Mouse (Mus musculus) ES-E14 (cell line): ENCODE measurements at regions not wholly inside any gene's neighbourhood (a gene's known extent, or its start where the extent isn't known, plus 50 kb on each side); places are given as distances from the start of the nearest gene placed in this dataset.
A peak's percentile ranks its signal among the peaks of the same experiment; 100 is the strongest.

Source experiments
- DNase-seq: peaks from one replicate; pipeline ENCODE4 v3.0.0-alpha.2; 2013; ENCODE audit warnings: low read depth, low spot score
- H3K27ac ChIP-seq: 2 replicates; pipeline ENCODE4 v1.5.1; 2012; ENCODE audit warnings: low read depth, mild to moderate bottlenecking, low read length, moderate library complexity, mixed read lengths; ENCODE audit not compliant: poor library complexity, insufficient read depth, severe bottlenecking
- H3K36me3 ChIP-seq: 2 replicates; pipeline ENCODE4 v1.6.1; 2012; ENCODE audit warnings: mild to moderate bottlenecking, low read length, moderate library complexity, mixed read lengths; ENCODE audit not compliant: control insufficient read depth, poor library complexity, insufficient read depth, severe bottlenecking
- H3K4me1 ChIP-seq, 2 experiments: fragments of 150-350 bp in 1 of 2; sonication (generic) in 1 of 2; 2 replicates each; pipeline ENCODE4 v1.6.1; 2012; ENCODE audit warnings: low read length in 2 of 2, mild to moderate bottlenecking in 1 of 2, mixed read lengths in 1 of 2; ENCODE audit not compliant: control insufficient read depth in 2 of 2, insufficient read depth in 2 of 2, poor library complexity in 1 of 2
- H3K4me3 ChIP-seq, 2 experiments: fragments of 150-350 bp in 1 of 2; sonication (generic) in 1 of 2; 2 replicates each; pipeline ENCODE4 v1.5.1; 2012; ENCODE audit warnings: low read length in 2 of 2, low read depth in 1 of 2, mild to moderate bottlenecking in 1 of 2, mixed read lengths in 1 of 2; ENCODE audit not compliant: insufficient read depth in 1 of 2, poor library complexity in 1 of 2, severe bottlenecking in 1 of 2
- H3K9ac ChIP-seq: 2 replicates; pipeline ENCODE4 v1.6.1; 2012; ENCODE audit warnings: low read depth, mild to moderate bottlenecking, low read length, mixed read lengths; ENCODE audit not compliant: poor library complexity, insufficient read depth, severe bottlenecking
- H3K9me3 ChIP-seq: fragments of 150-350 bp; sonication (generic); 2 replicates; pipeline ENCODE4 v1.6.1; 2012; ENCODE audit warnings: low read depth, mild to moderate bottlenecking, low read length; ENCODE audit not compliant: control insufficient read depth, insufficient read depth
- CHD2 ChIP-seq: IDR thresholded peaks from 2 replicates; pipeline ENCODE4 v1.6.1; 2014; ENCODE audit warnings: mild to moderate bottlenecking, low read depth, low read length, inconsistent platforms
- HCFC1 ChIP-seq: IDR thresholded peaks from 2 replicates; pipeline ENCODE4 v1.6.1; 2012; ENCODE audit warnings: low read length, inconsistent platforms, borderline replicate concordance; ENCODE audit not compliant: insufficient read depth
- MAFK ChIP-seq: IDR thresholded peaks from 2 replicates; pipeline ENCODE4 v1.6.1; 2014; ENCODE audit warnings: mild to moderate bottlenecking, low read depth, low read length, inconsistent platforms; ENCODE audit not compliant: insufficient read depth
- ZC3H11A ChIP-seq: IDR thresholded peaks from 2 replicates; pipeline ENCODE4 v1.6.1; 2012; ENCODE audit warnings: low read depth, mild to moderate bottlenecking, inconsistent platforms, low read length, borderline replicate concordance
- ZNF384 ChIP-seq: IDR thresholded peaks from 2 replicates; pipeline ENCODE4 v1.6.1; 2012; ENCODE audit warnings: low read depth, low read length, inconsistent platforms
- in situ Hi-C, 2 experiments: fragments of 600-800 bp; cut with MboI; formaldehyde crosslinking; loops; one replicate each; pipeline ENCODE4 v1.15.1; 2025; ENCODE audit warnings: low sequenced_read_pairs in 2 of 2, inconsistent platforms in 1 of 2; ENCODE audit not compliant: unreplicated experiment in 2 of 2

GRCm38 (mm10) chr7:118309733-118310132 lies 66.3 kb upstream of the Smg1 start:
- H3K9me3 ChIP-seq = no peaks in the 10 kb centered on the region
- H3K4me1 ChIP-seq = no peaks in the 10 kb centered on the region
- no peak for TF ChIP-seq MAFK
- TF ChIP-seq HCFC1 = no peak
- TF ChIP-seq ZC3H11A = no peak
- TF ChIP-seq ZNF384 = no peak
- no peak for TF ChIP-seq CHD2
- H3K9ac ChIP-seq = no peak overlapping the region
- H3K4me3 ChIP-seq = no peak overlapping the region
- H3K27ac ChIP-seq = no peak overlapping the region
- DNase-seq = no peak
- in situ Hi-C loops = loop anchor here (10.0 to 25.0 kb wide), 2 partner anchors 105 to 278 kb away; partner anchors contain the start of genes Tmc5 (in 1 of the 2) and Tmc7 (in 1 of the 2)
- no peaks in the 10 kb centered on the region for H3K36me3 ChIP-seq

- Histone ChIP-seq H3K9me3 (no peaks in the 10 kb centered on the region), H3K4me1 (no peaks in the 10 kb centered on the region), H3K27ac (no peak overlapping the region), H3K36me3 (no peaks in the 10 kb centered on the region), H3K9ac (no peak overlapping the region), H3K4me3 (no peak overlapping the region)
- DNase-seq = no peak
- TF ChIP-seq MAFK = no peak
- TF ChIP-seq ZNF384 = no peak
- TF ChIP-seq CHD2 = no peak
- no peak for TF ChIP-seq HCFC1
- no peak for TF ChIP-seq ZC3H11A
- in situ Hi-C loops = loop anchor here (10.0 to 25.0 kb wide), 2 partner anchors 106 to 278 kb away; partner anchors contain the start of genes Tmc5 (in 1 of the 2) and Tmc7 (in 1 of the 2)
Observed at GRCm38 (mm10) chr7:118308882-118309281, 65.4 kb upstream of the Smg1 start.

- Histone ChIP-seq H3K9me3 (no peaks in the 10 kb centered on the region), H3K4me3 (no peak overlapping the region), H3K36me3 (no peaks in the 10 kb centered on the region), H3K4me1 (no peaks in the 10 kb centered on the region), H3K9ac (no peak overlapping the region), H3K27ac (no peak overlapping the region)
- in situ Hi-C loops = loop anchor here (10.0 to 25.0 kb wide), 2 partner anchors 110 to 282 kb away; partner anchors contain the start of genes Tmc5 (in 1 of the 2) and Tmc7 (in 1 of the 2)
- TF ChIP-seq ZC3H11A (peak; percentile 93), CHD2 (no peak)
- peak; percentile 83 for DNase-seq
Observed at GRCm38 (mm10) chr7:118304812-118305211, 61.3 kb upstream of the Smg1 start.

GRCm38 (mm10) chr7:118304338-118304737 lies 60.9 kb upstream of the Smg1 start:
- no peaks in the 10 kb centered on the region for H3K4me1 ChIP-seq
- no peaks in the 10 kb centered on the region for H3K36me3 ChIP-seq
- H3K9ac ChIP-seq = no peak overlapping the region
- H3K9me3 ChIP-seq = no peaks in the 10 kb centered on the region
- no peak for DNase-seq
- no peak overlapping the region for H3K27ac ChIP-seq
- TF ChIP-seq ZC3H11A (no peak), HCFC1 (no peak), ZNF384 (no peak), MAFK (no peak), CHD2 (no peak)
- in situ Hi-C loops = loop anchor here (10.0 to 25.0 kb wide), 2 partner anchors 110 to 283 kb away; partner anchors contain the start of genes Tmc5 (in 1 of the 2) and Tmc7 (in 1 of the 2)
- no peak overlapping the region for H3K4me3 ChIP-seq
